Mouse (Mus musculus) heart, embryonic 16.5 days (tissue): Measurements from ENCODE around the gene Rev3l. TPM values are rescaled to one million over a fixed set of nuclear protein-coding genes. Genes with fewer than 3 reads are reported as not detected.
"Not testable (repeated sequence)": the region's sequence is repeated elsewhere in the genome, so short reads cannot be mapped to it uniquely, and the experiment has no call there.

Source experiments
- ATAC-seq: fragments of 200-750 bp; cut with Nextera tagmentation; replicated peaks from 2 replicates; pipeline ENCODE4 v1.8.0; 2017; ENCODE audit warnings: moderate number of reproducible peaks; ENCODE audit not compliant: insufficient read depth, low FRiP score; ENCODE audit errors: extremely low read depth
- H3K27ac ChIP-seq: fragments of 300-500 bp; sonication (generic); 2 replicates; pipeline ENCODE4 v1.5.1; 2014; ENCODE audit warnings: mild to moderate bottlenecking, low read length, control low read depth, moderate library complexity
- H3K27me3 ChIP-seq: fragments of 300-500 bp; sonication (generic); 2 replicates; pipeline ENCODE4 v1.6.1; 2014; ENCODE audit warnings: low read length, mixed read lengths; ENCODE audit not compliant: control insufficient read depth, insufficient read depth
- H3K36me3 ChIP-seq: fragments of 300-500 bp; sonication (generic); 2 replicates; pipeline ENCODE4 v1.6.1; 2014; ENCODE audit not compliant: control insufficient read depth, insufficient read depth
- H3K4me1 ChIP-seq: fragments of 300-500 bp; sonication (generic); 2 replicates; pipeline ENCODE4 v1.6.1; 2014; ENCODE audit warnings: low read length, mixed read lengths; ENCODE audit not compliant: control insufficient read depth, insufficient read depth
- H3K4me2 ChIP-seq: fragments of 300-500 bp; sonication (generic); 2 replicates; pipeline ENCODE4 v1.6.1; 2014; ENCODE audit warnings: low read depth, mild to moderate bottlenecking, control low read depth, low read length
- H3K4me3 ChIP-seq: fragments of 300-500 bp; sonication (generic); 2 replicates; pipeline ENCODE4 v1.5.1; 2014; ENCODE audit warnings: mild to moderate bottlenecking, control low read depth, low read length
- H3K9ac ChIP-seq: fragments of 300-500 bp; sonication (generic); 2 replicates; pipeline ENCODE4 v1.6.1; 2014; ENCODE audit warnings: low read length, control low read depth
- H3K9me3 ChIP-seq: fragments of 300-500 bp; sonication (generic); replicated peaks from 2 replicates; pipeline ENCODE4 v1.6.1; 2016; ENCODE audit warnings: low read length; ENCODE audit not compliant: control insufficient read depth
- WGBS: fragments of 180-500 bp; shearing (Covaris S2); extraction: QIAGEN DNeasy Blood & Tissue Kit; methylation state at CpG from one replicate; pipeline ENCODE4 v1.1.7; 2014; 5-methylcytosine and 5-hydroxymethylcytosine counted together
- polyA plus RNA-seq: library from polyadenylated mRNA; unstranded; fragments of >200 nt; fragmentation: Nextera tagmentation; extraction: Ambion mirVana; gene quantifications from 2 replicates; pipeline ENCODE4 v1.2.1, GENCODE M21; 2015

The Rev3l gene
- polyA plus RNA-seq, 1 experiment from 2014 or later = 8.4 TPM

- Histone ChIP-seq H3K4me1 (peaks cover 5% of the 10 kb centered on the region), H3K4me2 (no peak overlapping the region), H3K4me3 (no peak overlapping the region), H3K27ac (peak overlapping the region; percentile 35; the same call in 1 of the 2 replicates), H3K9ac (no peak overlapping the region), H3K36me3 (0 out of 2 replicates have a peak, but pooled peaks cover 3% of the 10 kb centered on the region), H3K27me3 (no peaks in the 10 kb centered on the region), H3K9me3 (no peaks in the 10 kb centered on the region)
- 0 out of 2 replicates have a peak, but pooled peaks have one; percentile 41 for ATAC-seq
- 61% methylated on average over 11 of the region's 11 CpGs for WGBS
Observed at GRCm38 (mm10) chr10:39893702-39894697, 162.1 kb downstream of the Rev3l start.

GRCm38 (mm10) chr10:39896503-39896902 lies 164.6 kb downstream of the Rev3l start:
- H3K27me3 ChIP-seq = no peaks in the 10 kb centered on the region
- H3K36me3 ChIP-seq = 0 out of 2 replicates have a peak, but pooled peaks cover under 1% of the 10 kb centered on the region
- H3K27ac ChIP-seq = no peak overlapping the region
- ATAC-seq = no peak
- H3K4me3 ChIP-seq = no peak overlapping the region
- no peak overlapping the region for H3K9ac ChIP-seq
- 85% methylated on average over 5 of the region's 5 CpGs for WGBS
- no peaks in the 10 kb centered on the region for H3K9me3 ChIP-seq
- peaks cover 8% of the 10 kb centered on the region for H3K4me1 ChIP-seq
- no peak overlapping the region for H3K4me2 ChIP-seq

GRCm38 (mm10) chr10:39898874-39899371 lies 167.0 kb downstream of the Rev3l start, which contains the start of gene Mfsd4b4:
Mfsd4b4 (minus strand) TSS chr10:39899238.
- H3K9me3 ChIP-seq = no peaks in the 10 kb centered on the region
- H3K4me2 ChIP-seq = peak within 1 kb of the TSS; percentile 89
- peak within 1 kb of the TSS; percentile 92 for H3K4me3 ChIP-seq
- H3K27me3 ChIP-seq = no peaks in the 10 kb centered on the region
- peak; percentile 97 for ATAC-seq
- H3K9ac ChIP-seq = peak within 1 kb of the TSS; percentile 95
- H3K27ac ChIP-seq = peak within 1 kb of the TSS; percentile 91
- H3K4me1 ChIP-seq = peaks cover 8% of the 10 kb centered on the region
- no peaks in the 10 kb centered on the region for H3K36me3 ChIP-seq
- WGBS = 0% methylated on average over 41 of the region's 41 CpGs

- no peaks in the 10 kb centered on the region for H3K27me3 ChIP-seq
- ATAC-seq = no peak
- no peak overlapping the region for H3K27ac ChIP-seq
- H3K9ac ChIP-seq = no peak overlapping the region
- no peak overlapping the region for H3K4me3 ChIP-seq
- H3K9me3 ChIP-seq = no peaks in the 10 kb centered on the region
- WGBS = 74% methylated on average over 3 of the region's 3 CpGs
- 0 out of 2 replicates have a peak, but pooled peaks cover 3% of the 10 kb centered on the region for H3K4me1 ChIP-seq
- no peaks in the 10 kb centered on the region for H3K36me3 ChIP-seq
- H3K4me2 ChIP-seq = no peak overlapping the region
Observed at GRCm38 (mm10) chr10:39904191-39904590, 172.3 kb downstream of the Rev3l start.

GRCm38 (mm10) chr10:39906799-39907658 lies 175.1 kb downstream of the Rev3l start:
- Histone ChIP-seq H3K4me2 (no peak overlapping the region), H3K4me1 (no peaks in the 10 kb centered on the region), H3K9ac (no peak overlapping the region), H3K36me3 (no peaks in the 10 kb centered on the region), H3K27me3 (no peaks in the 10 kb centered on the region), H3K9me3 (no peaks in the 10 kb centered on the region), H3K27ac (no peak overlapping the region), H3K4me3 (no peak overlapping the region)
- ATAC-seq = no peak
- 69% methylated on average over 10 of the region's 10 CpGs for WGBS

DNA sequence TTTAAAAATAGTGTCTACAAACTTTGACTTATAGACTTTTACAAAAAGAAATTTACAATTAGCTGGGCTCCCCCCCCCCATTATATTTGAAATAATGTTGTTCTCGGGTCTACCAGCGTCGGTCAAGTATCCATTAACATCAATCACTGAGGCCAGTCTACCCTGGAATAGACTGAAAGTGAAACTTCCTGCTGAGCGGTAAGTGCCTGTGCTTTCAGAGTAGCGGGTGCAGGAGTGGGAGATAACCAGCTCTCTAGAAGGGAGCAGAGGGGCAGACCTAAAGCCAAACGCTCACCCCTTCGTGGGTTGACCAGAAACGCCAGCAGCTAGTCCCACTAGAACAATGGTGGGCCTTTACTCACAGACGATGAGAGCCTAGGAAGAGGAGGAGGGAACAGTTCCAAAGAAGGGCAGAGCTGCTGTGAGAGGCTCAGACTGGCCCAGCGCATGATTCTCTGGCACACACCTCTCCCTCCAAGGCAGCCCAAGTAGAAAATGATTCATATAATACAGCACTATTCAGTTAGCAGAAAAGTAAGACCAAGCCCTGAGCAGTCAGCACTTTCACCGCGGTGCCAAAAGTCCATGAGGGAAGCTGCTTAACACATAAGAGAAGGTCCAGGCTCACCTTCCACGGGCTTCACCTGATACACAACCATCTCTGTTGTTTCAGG lies 177.0 kb downstream of the Rev3l start:
- no peak for ATAC-seq
- Histone ChIP-seq H3K27ac (no peak overlapping the region), H3K4me3 (0 out of 2 replicates have a peak overlapping the region, but pooled peaks have one; percentile 5), H3K4me2 (peak overlapping the region; percentile 33), H3K9me3 (no peaks in the 10 kb centered on the region), H3K27me3 (no peaks in the 10 kb centered on the region), H3K9ac (no peak overlapping the region; the same call in 1 of the 2 replicates), H3K36me3 (no peaks in the 10 kb centered on the region), H3K4me1 (no peaks in the 10 kb centered on the region)
- 45% methylated on average over 13 of the region's 13 CpGs for WGBS

GRCm38 (mm10) chr10:39912616-39913015 lies 180.7 kb downstream of the Rev3l start:
- H3K27ac ChIP-seq = no peak overlapping the region
- no peak for ATAC-seq
- H3K9ac ChIP-seq = no peak overlapping the region
- H3K9me3 ChIP-seq = no peaks in the 10 kb centered on the region
- no peak overlapping the region for H3K4me3 ChIP-seq
- no peaks in the 10 kb centered on the region for H3K27me3 ChIP-seq
- no peak overlapping the region for H3K4me2 ChIP-seq
- H3K36me3 ChIP-seq = no peaks in the 10 kb centered on the region
- no peaks in the 10 kb centered on the region for H3K4me1 ChIP-seq

GRCm38 (mm10) chr10:39924556-39924955 lies 192.6 kb downstream of the Rev3l start:
- H3K27me3 ChIP-seq, H3K9ac ChIP-seq, H3K4me2 ChIP-seq, H3K4me1 ChIP-seq, H3K27ac ChIP-seq, ATAC-seq, H3K9me3 ChIP-seq, H3K4me3 ChIP-seq, H3K36me3 ChIP-seq: not testable (repeated sequence)
- WGBS = 42% methylated on average over 8 of the region's 8 CpGs
